Comparison of ENCODE assay signal across 12 mouse cellular contexts in genomic region chr2:165769375-165769948, GRCm38 (mm10).
DNase-seq lines count a peak whose midpoint lies in the region; ATAC-seq lines count a peak whose summit lies in the region.
"Had no signal": no experiment of that assay in that cellular context is flagged by ENCODE, and none has a peak within 500 bp of the region (broad histone marks: within the 10 kb centered on the region; RNA-seq: fewer than 3 reads in every experiment).

No protein-coding gene starts in this region.

- H3K27me3 ChIP-seq in megakaryocyte, embryonic 14.5 days (replicated peaks) = peaks cover 32% of the 10 kb centered on the region
- no peaks in the 10 kb centered on the region for H3K27me3 ChIP-seq in forebrain, embryonic 13.5 days
- H3K27me3 ChIP-seq in limb, embryonic 12.5 days = no peaks in the 10 kb centered on the region
- H3K27me3 ChIP-seq in neural tube, embryonic 15.5 days (replicated peaks) = no peaks in the 10 kb centered on the region

- 33% methylated on average over 8 of the region's 10 CpGs for WGBS in forebrain, embryonic 13.5 days
- 30% methylated on average over 10 of the region's 10 CpGs for WGBS in limb, embryonic 12.5 days
- WGBS in neural tube, embryonic 15.5 days = 22% methylated on average over 10 of the region's 10 CpGs

- peak overlapping the region; percentile 74 for H3K4me3 ChIP-seq in megakaryocyte, embryonic 14.5 days (replicated peaks)
- no peak overlapping the region for H3K4me3 ChIP-seq in forebrain, embryonic 13.5 days
- no peak overlapping the region for H3K4me3 ChIP-seq in limb, embryonic 12.5 days (replicated peaks)
- no peak overlapping the region for H3K4me3 ChIP-seq in neural tube, embryonic 15.5 days (replicated peaks)

- no peak for DNase-seq in urinary bladder, adult 2 months (ENCODE audit: low spot score)
- no peak for DNase-seq in natural killer cell, adult 2 months (ENCODE audit: low spot score in 2 of 2)
- DNase-seq in left cerebral cortex, postnatal 36 days (ENCODE audit: low spot score in 2 of 2) = no peak
- DNase-seq: heart, postnatal 10 days; kidney, adult 2 months; liver; thymus, postnatal 36 days had no signal

- H3K27ac ChIP-seq in forebrain, embryonic 13.5 days = 0 out of 2 replicates have a peak overlapping the region, but pooled peaks have one; percentile 40
- H3K27ac ChIP-seq in limb, embryonic 12.5 days = peak overlapping the region; percentile 59
- peak overlapping the region; percentile 41; the same call in 1 of the 2 replicates for H3K27ac ChIP-seq in neural tube, embryonic 15.5 days (replicated peaks)

- H3K9me3 ChIP-seq in megakaryocyte, embryonic 14.5 days = peaks cover 7% of the 10 kb centered on the region
- no peaks in the 10 kb centered on the region for H3K9me3 ChIP-seq in forebrain, embryonic 13.5 days (replicated peaks)
- peaks cover 3% of the 10 kb centered on the region; the same call in 1 of the 2 replicates for H3K9me3 ChIP-seq in limb, embryonic 12.5 days
- no peaks in the 10 kb centered on the region for H3K9me3 ChIP-seq in neural tube, embryonic 15.5 days (replicated peaks)

- H3K4me2 ChIP-seq in forebrain, embryonic 13.5 days = no peak overlapping the region
- no peak overlapping the region for H3K4me2 ChIP-seq in limb, embryonic 12.5 days
- no peak overlapping the region for H3K4me2 ChIP-seq in neural tube, embryonic 15.5 days

- intact Hi-C loops in left cerebral cortex, postnatal 36 days (cut with DNase I) = no loop called here

- no peak for ATAC-seq in megakaryocyte, adult 5-6 weeks (ENCODE audit: poor library complexity, severe bottlenecking)
- no peak; the same call in 1 of the 2 replicates for ATAC-seq in forebrain, embryonic 13.5 days
- ATAC-seq in limb, embryonic 12.5 days (ENCODE audit: insufficient number of reproducible peaks, insufficient read depth, low FRiP score, low TSS enrichment, low read depth) = peak; percentile 14
- 0 out of 2 replicates have a peak, but pooled peaks have one; percentile 29 for ATAC-seq in neural tube, embryonic 15.5 days (ENCODE audit: low FRiP score)

- peaks cover 67% of the 10 kb centered on the region for H3K36me3 ChIP-seq in megakaryocyte, embryonic 14.5 days (replicated peaks; ENCODE audit: low read length)
- no peaks in the 10 kb centered on the region for H3K36me3 ChIP-seq in forebrain, embryonic 13.5 days (ENCODE audit: poor library complexity, severe bottlenecking)
- H3K36me3 ChIP-seq in limb, embryonic 12.5 days = 0 out of 2 replicates have a peak, but pooled peaks cover 3% of the 10 kb centered on the region
- H3K36me3 ChIP-seq in neural tube, embryonic 15.5 days = no peaks in the 10 kb centered on the region

- H3K9ac ChIP-seq in forebrain, embryonic 13.5 days = no peak overlapping the region
- H3K9ac ChIP-seq in limb, embryonic 12.5 days (replicated peaks) = no peak overlapping the region
- no peak overlapping the region for H3K9ac ChIP-seq in neural tube, embryonic 15.5 days (replicated peaks)

- H3K4me1 ChIP-seq in megakaryocyte, embryonic 14.5 days = peaks cover 53% of the 10 kb centered on the region
- H3K4me1 ChIP-seq in forebrain, embryonic 13.5 days = peaks cover 13% of the 10 kb centered on the region
- H3K4me1 ChIP-seq in limb, embryonic 12.5 days (replicated peaks) = peaks cover 16% of the 10 kb centered on the region
- H3K4me1 ChIP-seq in neural tube, embryonic 15.5 days = peaks cover 11% of the 10 kb centered on the region

Comparison
In these comparisons a context has a peak if more than half of its experiments do, and no peak if none do; other contexts are left out.
1. ATAC-seq: peak in limb, embryonic 12.5 days (single experiment) and neural tube, embryonic 15.5 days (single experiment); none in megakaryocyte, adult 5-6 weeks (single experiment) and forebrain, embryonic 13.5 days (single experiment).
2. Peak in every context shown above with its lines, with median percentiles within 50 percentile points of each other: H3K27ac ChIP-seq.